Mouse (Mus musculus) CH12.LX (cell line): ENCODE results near the gene Nkiras1.

Experiments
- CTCF ChIP-seq, 2 experiments: IDR thresholded peaks in 1 of 2; conservative IDR thresholded peaks in 1 of 2; 2 replicates each; pipeline ENCODE4 v1.5.1; 2011 to 2012; ENCODE audit warnings: low read depth in 2 of 2, low read length in 2 of 2, improper control_type of control experiment in 1 of 2, inconsistent platforms in 1 of 2, mild to moderate bottlenecking in 1 of 2, moderate library complexity in 1 of 2
- E2F4 ChIP-seq: IDR thresholded peaks from 2 replicates; pipeline ENCODE4 v1.6.1; 2011; ENCODE audit warnings: low read depth, low read length, improper control_type of control experiment; ENCODE audit not compliant: insufficient replicate concordance
- EP300 ChIP-seq: IDR thresholded peaks from 2 replicates; pipeline ENCODE4 v1.6.1; 2011; ENCODE audit warnings: low read length, improper control_type of control experiment
- KAT2A ChIP-seq: IDR thresholded peaks from 2 replicates; pipeline ENCODE4 v1.6.1; 2012; ENCODE audit warnings: low read length, improper control_type of control experiment, inconsistent platforms; ENCODE audit not compliant: insufficient replicate concordance
- MAX ChIP-seq: IDR thresholded peaks from 2 replicates; pipeline ENCODE4 v1.6.1; 2011; ENCODE audit warnings: low read length, improper control_type of control experiment
- MEF2A ChIP-seq: IDR thresholded peaks from 2 replicates; pipeline ENCODE4 v1.6.1; 2014; ENCODE audit warnings: low read depth, mild to moderate bottlenecking, inconsistent platforms, low read length, improper control_type of control experiment, borderline replicate concordance
- POLR2A ChIP-seq: IDR thresholded peaks from 2 replicates; pipeline ENCODE4 v1.6.1; 2011; ENCODE audit warnings: low read depth, mild to moderate bottlenecking, improper control_type of control experiment, low read length
- TCF12 ChIP-seq: IDR thresholded peaks from 2 replicates; pipeline ENCODE4 v1.6.1; 2014; ENCODE audit warnings: low read depth, mild to moderate bottlenecking, inconsistent platforms, low read length, improper control_type of control experiment
- ZKSCAN1 ChIP-seq: IDR thresholded peaks from 2 replicates; pipeline ENCODE4 v1.6.1; 2012; ENCODE audit warnings: low read depth, inconsistent platforms, low read length, improper control_type of control experiment, borderline replicate concordance

GRCm38 (mm10) chr14:18300676-18301075 lies 29.7 kb downstream of the Nkiras1 start:
- TF ChIP-seq CTCF (conservative IDR thresholded peaks at IDR 0.05 in 1 of 2, IDR thresholded peaks at IDR 0.05 in 1 of 2; ENCODE audit: low read depth in 2 of 2, low read length in 2 of 2): peak; percentile 17 to 69; a peak in 2 of 4 replicates
- no peak for TF ChIP-seq ZKSCAN1
- TF ChIP-seq POLR2A: no peak
- no peak for TF ChIP-seq KAT2A
- no peak for TF ChIP-seq TCF12
- no peak for TF ChIP-seq MAX
- TF ChIP-seq EP300: no peak
- no peak for TF ChIP-seq E2F4
- no peak for TF ChIP-seq MEF2A
